Mouse (Mus musculus) retina, adult 2 months (tissue): ENCODE results near the gene Rxra.

Experiments used
- DNase-seq: peaks from one replicate; pipeline ENCODE4 v3.0.0-alpha.2; 2012; ENCODE audit warnings: low read depth, low spot score

The Rxra gene

GRCm38 (mm10) chr2:27762920-27763780 is 86.9 kb downstream of the Rxra start:
- no peak for DNase-seq

- DNase-seq, result no peak
Measured at GRCm38 (mm10) chr2:27764256-27764936, 88.2 kb downstream of the Rxra start.

- DNase-seq, result peak; percentile 76
Measured at GRCm38 (mm10) chr2:27764937-27765319, 88.7 kb downstream of the Rxra start.

- no peak for DNase-seq
Measured at GRCm38 (mm10) chr2:27767773-27768172, 91.5 kb downstream of the Rxra start.

GRCm38 (mm10) chr2:27769701-27770100 is 93.5 kb downstream of the Rxra start:
- DNase-seq, result no peak

GRCm38 (mm10) chr2:27770205-27770604 is 94.0 kb downstream of the Rxra start:
- DNase-seq, result peak; percentile 54

- peak; percentile 46 for DNase-seq
Measured at GRCm38 (mm10) chr2:27771936-27772335, 95.7 kb downstream of the Rxra start.

- DNase-seq, result no peak
Measured at GRCm38 (mm10) chr2:27772841-27773388, 96.7 kb downstream of the Rxra start.

- no peak for DNase-seq
Measured at GRCm38 (mm10) chr2:27773980-27774730, 97.9 kb downstream of the Rxra start.

- no peak for DNase-seq
Measured at GRCm38 (mm10) chr2:27775006-27775405, 98.8 kb downstream of the Rxra start.

GRCm38 (mm10) chr2:27775625-27776024 is 99.4 kb downstream of the Rxra start:
- DNase-seq, result no peak

- DNase-seq, result no peak
Measured at GRCm38 (mm10) chr2:27777756-27778155, 101.5 kb downstream of the Rxra start.

GRCm38 (mm10) chr2:27778289-27778688 is 102.0 kb downstream of the Rxra start:
- no peak for DNase-seq

- DNase-seq, result no peak
Measured at GRCm38 (mm10) chr2:27779291-27779866, 103.1 kb downstream of the Rxra start.

GRCm38 (mm10) chr2:27780162-27780561 is 103.9 kb downstream of the Rxra start:
- DNase-seq, result no peak

GRCm38 (mm10) chr2:27785363-27785762 is 109.1 kb downstream of the Rxra start:
- DNase-seq, result no peak

GRCm38 (mm10) chr2:27785973-27786417 is 109.8 kb downstream of the Rxra start:
- DNase-seq, result no peak

GRCm38 (mm10) chr2:27791571-27791970 is 115.3 kb downstream of the Rxra start:
- no peak for DNase-seq

- no peak for DNase-seq
Measured at GRCm38 (mm10) chr2:27799018-27799417, 122.8 kb downstream of the Rxra start.

- DNase-seq, result no peak
Measured at GRCm38 (mm10) chr2:27801041-27801440, 124.8 kb downstream of the Rxra start.

- no peak for DNase-seq
Measured at GRCm38 (mm10) chr2:27802493-27802892, 126.3 kb downstream of the Rxra start.
